In genomic region chr14:8101886-8102285, GRCm38 (mm10) we compare ENCODE assay signal across 23 mouse cellular contexts. TPM values are rescaled to one million over a fixed set of nuclear protein-coding genes. Genes with fewer than 3 reads are reported as not detected.
DNase-seq lines count a peak whose midpoint lies in the region; TF ChIP-seq lines count a peak whose summit lies in the region.
"Had no signal": no experiment of that assay in that cellular context is flagged by ENCODE, and none has a peak within 500 bp of the region (broad histone marks: within the 10 kb centered on the region; RNA-seq: fewer than 3 reads in every experiment).

No protein-coding gene starts in this region.

- no peaks in the 10 kb centered on the region for H3K27me3 ChIP-seq in kidney, adult 2 months (replicated peaks; ENCODE audit: control insufficient read depth, insufficient read depth, low read length)
- H3K27me3 ChIP-seq: forebrain, embryonic 13.5 days; heart, embryonic 13.5 days; limb, embryonic 12.5 days; neural tube, embryonic 13.5 days had no signal

- WGBS in kidney, adult 2 months = 43% methylated on average over 8 of the region's 8 CpGs

- H3K27ac ChIP-seq in kidney, adult 2 months (ENCODE audit: insufficient read depth, low read depth, low read length) = peak overlapping the region; percentile 72
- H3K27ac ChIP-seq: forebrain, embryonic 13.5 days; heart, adult 2 months; heart, embryonic 13.5 days; hindbrain, postnatal 0 days; limb, embryonic 12.5 days; macrophage; neural tube, embryonic 13.5 days had no signal

- TF ChIP-seq POLR2A in kidney, adult 2 months (IDR thresholded peaks at IDR 0.05; ENCODE audit: low read depth, low read length) = no peak

- no peaks in the 10 kb centered on the region for H3K36me3 ChIP-seq in kidney, adult 2 months (ENCODE audit: control insufficient read depth, insufficient read depth, low read length)
- H3K36me3 ChIP-seq: limb, embryonic 12.5 days; neural tube, embryonic 13.5 days had no signal

- H3K4me1 ChIP-seq in kidney, adult 2 months (ENCODE audit: control insufficient read depth, insufficient read depth, low read length) = peaks cover 31% of the 10 kb centered on the region

- H3K4me3 ChIP-seq in kidney, adult 2 months (ENCODE audit: insufficient read depth, low read depth, low read length) = no peak overlapping the region
- H3K4me3 ChIP-seq: forebrain, embryonic 13.5 days; heart, adult 2 months; heart, embryonic 13.5 days; limb, embryonic 12.5 days; myocyte; neural tube, embryonic 13.5 days had no signal

- no peak for TF ChIP-seq CTCF in kidney, adult 2 months (conservative IDR thresholded peaks at IDR 0.05; ENCODE audit: insufficient read depth, insufficient read length, low read depth, low read length)

- peak; percentile 31 to 51 for DNase-seq in adrenal gland, adult (ENCODE audit: inconsistent age in 2 of 2, low spot score in 1 of 2)
- no peak for DNase-seq in adrenal gland, postnatal 10 days
- DNase-seq in cerebellum, postnatal 25 days = peak; percentile 48 to 68
- DNase-seq in cerebellum, postnatal 4 days (ENCODE audit: low spot score in 2 of 2) = no peak
- DNase-seq in kidney, adult 2 months = peak; percentile 70
- no peak for DNase-seq in kidney, postnatal 4 days
- DNase-seq in 3134 (ENCODE audit: extremely low read depth, insufficient read length, low spot score) = peak; percentile 13
- no peak for DNase-seq in T-cell, adult 2 months (ENCODE audit: low spot score)
- DNase-seq: cerebellum, postnatal 10 days; embryo, embryonic 11 days; gastrocnemius, postnatal 25 days; heart, adult 2 months; heart, postnatal 14 days; retina, postnatal 1 day; right cerebral cortex, postnatal 4 days; thymus, postnatal 14 days had no signal

RNA-seq across cellular contexts. Expression of gene Pxk, which starts 3.9 kb away (rescaled TPM):
- total RNA-seq in adrenal gland, postnatal 10 days (2021) = 10 to 100 TPM; 32.3 to 40.9 TPM
- polyA plus RNA-seq in kidney, adult 2 months (2012; rRNA removed) = 36.8 and 42.9 TPM in 2 replicates

RNA-seq across cellular contexts. Expression of gene Rpp14, which starts 21.7 kb away (rescaled TPM):
- 10 to 100 TPM; 31.6 to 37.2 TPM for total RNA-seq in adrenal gland, postnatal 10 days (2021)
- polyA plus RNA-seq in kidney, adult 2 months (2012; rRNA removed) = 9.0 and 13.8 TPM in 2 replicates

Comparison
In these comparisons a context has a peak if more than half of its experiments do, and no peak if none do; other contexts are left out.
1. DNase-seq: peak in adrenal gland, adult (2 of 2), cerebellum, postnatal 25 days (2 of 2), kidney, adult 2 months (single experiment) and 3134 (single experiment); none in adrenal gland, postnatal 10 days (single experiment), cerebellum, postnatal 4 days (0 of 2), kidney, postnatal 4 days (0 of 2) and T-cell, adult 2 months (single experiment).